Mouse (Mus musculus) CD4-positive helper T cell, adult 2 months (primary cell): Measurements from ENCODE around the gene Runx1.

Experiments used
- DNase-seq: peaks from one replicate; pipeline ENCODE4 v3.0.0-alpha.2; 2012; ENCODE audit warnings: low read depth, missing footprints, low spot score

Gene Runx1

GRCm38 (mm10) chr16:92826683-92827082 lies 734 bp upstream of the Runx1 start:
- no peak for DNase-seq

GRCm38 (mm10) chr16:92825204-92825843 lies 625 bp downstream of the Runx1 start:
- peak; percentile 86 for DNase-seq

- DNase-seq: peak; percentile 61
Observed at GRCm38 (mm10) chr16:92824723-92825203, 1.2 kb downstream of the Runx1 start.

- DNase-seq: peak; percentile 68
Observed at GRCm38 (mm10) chr16:92824003-92824722, 1.8 kb downstream of the Runx1 start.

- peak; percentile 50 for DNase-seq
Observed at GRCm38 (mm10) chr16:92823381-92823862, 2.5 kb downstream of the Runx1 start.

GRCm38 (mm10) chr16:92822676-92823075 lies 3.3 kb downstream of the Runx1 start:
- peak; percentile 44 for DNase-seq

GRCm38 (mm10) chr16:92821938-92822629 lies 3.9 kb downstream of the Runx1 start:
- peak; percentile 90 for DNase-seq

- no peak for DNase-seq
Observed at GRCm38 (mm10) chr16:92821596-92821937, 4.4 kb downstream of the Runx1 start.

- peak; percentile 69 for DNase-seq
Observed at GRCm38 (mm10) chr16:92820451-92820850, 5.5 kb downstream of the Runx1 start.

GRCm38 (mm10) chr16:92818480-92819269 lies 7.3 kb downstream of the Runx1 start:
- peak; percentile 91 for DNase-seq

GRCm38 (mm10) chr16:92816092-92816491 lies 9.9 kb downstream of the Runx1 start:
- no peak for DNase-seq

GRCm38 (mm10) chr16:92815195-92815527 lies 10.8 kb downstream of the Runx1 start:
- DNase-seq: peak; percentile 50

- DNase-seq: peak; percentile 58
Observed at GRCm38 (mm10) chr16:92814366-92815194, 11.4 kb downstream of the Runx1 start.

GRCm38 (mm10) chr16:92812405-92812804 lies 13.5 kb downstream of the Runx1 start:
- no peak for DNase-seq

- DNase-seq: peak; percentile 46
Observed at GRCm38 (mm10) chr16:92810568-92811240, 15.2 kb downstream of the Runx1 start.

- DNase-seq: no peak
Observed at GRCm38 (mm10) chr16:92807772-92808171, 18.2 kb downstream of the Runx1 start.

- peak; percentile 64 for DNase-seq
Observed at GRCm38 (mm10) chr16:92803076-92803580, 22.8 kb downstream of the Runx1 start.

- peak; percentile 92 for DNase-seq
Observed at GRCm38 (mm10) chr16:92801567-92801966, 24.4 kb downstream of the Runx1 start.

GRCm38 (mm10) chr16:92800845-92801244 lies 25.1 kb downstream of the Runx1 start:
- peak; percentile 36 for DNase-seq

GRCm38 (mm10) chr16:92799940-92800339 lies 26.0 kb downstream of the Runx1 start:
- peak; percentile 34 for DNase-seq
